Mouse (Mus musculus) erythroid progenitor cell, adult 5-6 weeks (primary cell): ENCODE data around the gene Ccdc32. TPM values are rescaled to one million over a fixed set of nuclear protein-coding genes. Genes with fewer than 3 reads are reported as not detected.

Source experiments
- ATAC-seq: replicated peaks from 2 replicates; pipeline ENCODE4 v1.8.0; 2016; ENCODE audit warnings: moderate number of reproducible peaks, mild to moderate bottlenecking, moderate TSS enrichment, inconsistent platforms; ENCODE audit not compliant: poor library complexity, low FRiP score, severe bottlenecking
- total RNA-seq, 2 experiments: library from RNA; stranded (forward) in 1 of 2; stranded (reverse) in 1 of 2; fragments of 150-400 nt in 1 of 2; fragments of 186-747, 209-891 nt in 1 of 2; gene quantifications; 2 replicates each; pipeline versions ENCODE4 v1.2.3 to v1.2.4; 2015 to 2017; ENCODE audit warnings: low replicate concordance in 2 of 2

The Ccdc32 gene
- total RNA-seq, 2 experiments from 2014 or later: 4.6 to 12.9 TPM

DNA sequence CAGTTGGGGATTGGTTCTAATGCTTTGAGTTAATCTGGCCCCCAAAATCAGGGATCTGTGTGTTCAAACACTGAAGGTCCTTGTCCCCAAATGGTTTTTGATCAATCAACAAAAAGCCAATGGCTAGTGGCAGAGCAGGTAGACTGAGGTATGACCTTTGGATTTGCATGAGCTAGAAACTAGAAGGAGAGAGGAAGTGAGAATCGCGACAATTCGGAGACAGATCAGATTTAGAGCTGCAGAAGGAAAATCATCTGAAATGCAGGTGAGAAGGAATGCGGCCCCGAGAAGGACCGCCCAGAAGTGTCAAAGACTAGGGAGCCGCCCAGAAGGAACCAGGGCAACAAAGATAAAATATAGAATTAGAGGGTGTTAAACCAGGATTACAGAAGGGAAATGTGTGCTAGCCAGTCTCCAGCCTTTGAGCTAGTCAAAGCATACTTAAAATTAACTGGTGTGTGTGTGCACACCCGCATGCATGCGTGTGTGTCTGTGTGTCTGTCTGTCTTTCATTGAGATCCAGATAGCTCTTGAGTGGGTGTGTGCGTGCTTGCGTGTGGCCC, 59.5 kb downstream of the Ccdc32 start:
- no peak for ATAC-seq

Other genes starting within 250 kb of the Ccdc32 start
- not detected in 2 replicates for gene Disp2, start 249.7 kb downstream of the Ccdc32 start, total RNA-seq (2015; ENCODE audit: low replicate concordance)
- 0.26 TPM in 1 of 2 replicates, not detected in the other for gene Disp2, start 249.7 kb downstream of the Ccdc32 start, total RNA-seq (2017; ENCODE audit: low replicate concordance)
- 48.2 and 74.6 TPM in 2 replicates for gene Knstrn, start 215.4 kb downstream of the Ccdc32 start, total RNA-seq (2015; ENCODE audit: low replicate concordance)
- 156 and 210 TPM in 2 replicates for gene Knstrn, start 215.4 kb downstream of the Ccdc32 start, total RNA-seq (2017; ENCODE audit: low replicate concordance)
- gene Ivd, start 167.4 kb downstream of the Ccdc32 start, total RNA-seq (2015; ENCODE audit: low replicate concordance): 5.4 and 6.3 TPM in 2 replicates
- 1.9 and 7.3 TPM in 2 replicates for gene Ivd, start 167.4 kb downstream of the Ccdc32 start, total RNA-seq (2017; ENCODE audit: low replicate concordance)
- 7.6 and 8.8 TPM in 2 replicates for gene Bahd1, start 129.0 kb downstream of the Ccdc32 start, total RNA-seq (2015; ENCODE audit: low replicate concordance)
- 14.5 and 15.1 TPM in 2 replicates for gene Bahd1, start 129.0 kb downstream of the Ccdc32 start, total RNA-seq (2017; ENCODE audit: low replicate concordance)
- gene Chst14, start 102.9 kb downstream of the Ccdc32 start, total RNA-seq (2015; ENCODE audit: low replicate concordance): not detected in 2 replicates
- gene Chst14, start 102.9 kb downstream of the Ccdc32 start, total RNA-seq (2017; ENCODE audit: low replicate concordance): 0.77 TPM in 1 of 2 replicates, not detected in the other
- 2.1 and 2.5 TPM in 2 replicates for gene Rpusd2, start 5.4 kb upstream of the Ccdc32 start, total RNA-seq (2015; ENCODE audit: low replicate concordance)
- gene Rpusd2, start 5.4 kb upstream of the Ccdc32 start, total RNA-seq (2017; ENCODE audit: low replicate concordance): 0.61 and 0.90 TPM in 2 replicates
- gene Knl1, start 17.7 kb upstream of the Ccdc32 start, total RNA-seq (2015; ENCODE audit: low replicate concordance): 282 and 376 TPM in 2 replicates
- 418 and 469 TPM in 2 replicates for gene Knl1, start 17.7 kb upstream of the Ccdc32 start, total RNA-seq (2017; ENCODE audit: low replicate concordance)
- gene Rad51, start 83.4 kb upstream of the Ccdc32 start, total RNA-seq (2015; ENCODE audit: low replicate concordance): 51.2 and 66.7 TPM in 2 replicates
- gene Rad51, start 83.4 kb upstream of the Ccdc32 start, total RNA-seq (2017; ENCODE audit: low replicate concordance): 23.8 and 50.4 TPM in 2 replicates
- gene Rmdn3, start 127.6 kb upstream of the Ccdc32 start, total RNA-seq (2015; ENCODE audit: low replicate concordance): 38.9 and 41.1 TPM in 2 replicates
- 75.8 and 76.1 TPM in 2 replicates for gene Rmdn3, start 127.6 kb upstream of the Ccdc32 start, total RNA-seq (2017; ENCODE audit: low replicate concordance)
- not detected in 2 replicates for gene Gchfr, start 138.4 kb upstream of the Ccdc32 start, total RNA-seq (2015; ENCODE audit: low replicate concordance)
- not detected in 2 replicates for gene Gchfr, start 138.4 kb upstream of the Ccdc32 start, total RNA-seq (2017; ENCODE audit: low replicate concordance)
- gene Gm14137, start 145.1 kb upstream of the Ccdc32 start, total RNA-seq (2015; ENCODE audit: low replicate concordance): not detected in 2 replicates
- 0.53 TPM in 1 of 2 replicates, not detected in the other for gene Gm14137, start 145.1 kb upstream of the Ccdc32 start, total RNA-seq (2017; ENCODE audit: low replicate concordance)
- 5.4 and 17.6 TPM in 2 replicates for gene Zfyve19, start 179.2 kb upstream of the Ccdc32 start, total RNA-seq (2015; ENCODE audit: low replicate concordance)
- gene Zfyve19, start 179.2 kb upstream of the Ccdc32 start, total RNA-seq (2017; ENCODE audit: low replicate concordance): 5.1 and 12.1 TPM in 2 replicates
- gene Dnajc17, start 179.4 kb upstream of the Ccdc32 start, total RNA-seq (2015; ENCODE audit: low replicate concordance): 8.4 and 13.3 TPM in 2 replicates
- gene Dnajc17, start 179.4 kb upstream of the Ccdc32 start, total RNA-seq (2017; ENCODE audit: low replicate concordance): 24.7 and 54.9 TPM in 2 replicates
- not detected in 2 replicates for gene Ppp1r14d, start 200.5 kb upstream of the Ccdc32 start, total RNA-seq (2015; ENCODE audit: low replicate concordance)
- gene Ppp1r14d, start 200.5 kb upstream of the Ccdc32 start, total RNA-seq (2017; ENCODE audit: low replicate concordance): not detected in 2 replicates
- gene Spint1, start 208.0 kb upstream of the Ccdc32 start, total RNA-seq (2015; ENCODE audit: low replicate concordance): not detected in 2 replicates
- gene Spint1, start 208.0 kb upstream of the Ccdc32 start, total RNA-seq (2017; ENCODE audit: low replicate concordance): not detected in 2 replicates
- gene Rhov, start 241.9 kb upstream of the Ccdc32 start, total RNA-seq (2015; ENCODE audit: low replicate concordance): not detected in 2 replicates
- not detected in 2 replicates for gene Rhov, start 241.9 kb upstream of the Ccdc32 start, total RNA-seq (2017; ENCODE audit: low replicate concordance)